Mouse (Mus musculus) hindlimb bud, embryonic 11.5 days (tissue): ENCODE data around the gene Prss22.

ENCODE experiments used
- DNase-seq: peaks from one replicate; pipeline ENCODE4 v3.0.0-alpha.2; 2012; ENCODE audit warnings: low read depth, low spot score; ENCODE audit errors: extremely low spot score

The Prss22 gene

DNA sequence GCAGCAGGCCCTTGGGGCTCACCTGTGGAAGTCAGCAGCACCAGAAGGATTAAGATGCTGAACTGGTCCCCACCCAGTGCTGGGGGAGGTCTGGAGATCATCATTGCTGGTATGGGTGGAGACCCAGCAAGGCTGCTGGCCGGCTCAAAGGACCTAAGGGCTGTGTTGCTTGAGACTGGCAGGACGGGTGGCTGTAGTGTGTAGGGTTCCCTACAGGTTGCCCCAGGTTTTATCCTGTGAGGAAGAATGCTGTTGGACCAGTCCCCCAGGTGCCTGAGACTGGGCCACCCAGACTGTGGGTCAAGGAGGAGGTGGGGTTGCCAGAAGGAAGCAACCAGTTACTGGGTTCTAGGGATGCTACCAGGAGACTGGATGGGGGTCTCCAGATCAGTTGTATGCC, at the start of gene Prss22:
TSS of gene Prss22 (minus strand) at position 200 of the 400 bp plus-strand sequence.
- DNase-seq: no peak

DNA sequence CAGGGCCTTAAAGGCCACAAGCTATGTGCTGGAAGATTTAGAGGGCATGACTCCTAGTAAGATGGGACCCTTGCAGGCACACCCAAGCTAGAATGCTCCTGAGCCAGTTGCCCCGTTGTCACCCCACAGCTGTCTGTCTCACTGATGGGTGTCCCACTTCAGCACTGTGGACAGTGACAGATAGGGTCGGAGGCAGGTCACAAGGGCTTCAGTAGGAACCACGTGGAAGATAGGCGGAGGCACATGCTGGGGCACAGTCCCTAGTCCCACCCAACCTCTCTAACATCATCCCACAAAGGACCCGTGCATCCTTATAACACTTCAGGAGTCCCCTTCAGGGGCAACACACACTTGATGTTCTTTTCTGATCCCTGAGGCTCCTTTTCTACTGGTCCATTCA, 48.1 kb upstream of the Prss22 start:
- no peak for DNase-seq

DNA sequence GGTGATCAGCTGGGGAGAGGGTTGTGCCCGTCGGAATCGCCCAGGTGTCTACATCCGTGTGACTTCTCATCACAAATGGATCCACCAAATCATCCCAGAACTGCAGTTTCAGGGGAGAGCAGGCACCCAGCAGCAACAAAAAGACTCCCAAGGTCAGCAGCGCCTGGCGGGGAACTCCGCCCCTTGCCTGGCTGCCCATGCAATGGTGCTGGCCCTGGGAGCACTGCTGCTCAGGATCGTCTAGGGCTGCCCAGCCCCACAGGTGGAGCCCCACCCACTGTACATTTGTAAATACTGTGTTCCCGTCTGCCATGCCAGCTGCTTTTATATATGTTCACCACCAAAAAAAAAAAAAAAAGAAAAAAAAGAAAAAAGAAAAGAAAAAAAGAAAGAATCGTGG, 47.7 kb upstream of the Prss22 start:
- DNase-seq: no peak

- DNase-seq: no peak
Observed at GRCm38 (mm10) chr17:24044482-24044881, 46.6 kb upstream of the Prss22 start.

DNA sequence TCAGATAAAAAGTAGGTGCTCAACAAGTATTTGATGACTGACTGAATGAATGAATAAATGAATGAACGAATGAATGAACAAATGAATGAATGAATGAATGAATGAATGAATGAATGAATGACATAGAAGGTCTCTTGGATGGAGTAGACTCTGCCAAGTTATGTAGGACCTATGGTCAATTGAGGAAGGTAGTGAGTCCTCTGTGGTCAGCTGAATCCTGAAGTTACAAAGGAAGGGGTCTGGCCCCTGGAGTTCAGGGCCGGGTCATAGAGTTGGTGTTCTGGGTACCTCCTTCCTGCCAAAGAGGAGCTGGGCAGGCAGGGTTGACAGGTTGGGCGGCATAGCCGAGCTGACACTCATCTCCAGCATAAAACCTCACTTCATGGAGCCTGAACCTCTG, 39.9 kb upstream of the Prss22 start, which contains the start of gene Prss27:
TSS of gene Prss27 (plus strand) at position 301 of the 400 bp plus-strand sequence.
- no peak for DNase-seq

DNA sequence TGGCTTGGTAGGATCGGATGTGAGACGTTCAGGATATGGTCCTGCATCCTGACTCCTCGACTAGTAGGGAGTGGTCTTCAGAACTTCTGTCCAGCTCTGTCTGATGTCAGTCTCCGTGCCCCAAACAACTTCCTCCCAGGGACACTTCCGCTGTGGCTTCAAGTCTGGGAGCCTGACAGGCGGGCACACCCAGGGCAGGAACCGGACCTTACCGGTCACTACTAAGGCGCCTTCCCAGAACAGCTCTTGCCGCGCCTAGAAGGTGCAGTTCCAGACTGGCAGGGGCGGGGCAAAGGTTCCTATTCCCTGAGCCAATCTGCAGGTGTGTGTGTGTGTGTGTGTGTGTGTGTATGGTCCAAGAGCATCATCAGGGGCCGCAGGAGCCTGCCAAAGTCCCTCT, 39.5 kb upstream of the Prss22 start:
- no peak for DNase-seq

DNA sequence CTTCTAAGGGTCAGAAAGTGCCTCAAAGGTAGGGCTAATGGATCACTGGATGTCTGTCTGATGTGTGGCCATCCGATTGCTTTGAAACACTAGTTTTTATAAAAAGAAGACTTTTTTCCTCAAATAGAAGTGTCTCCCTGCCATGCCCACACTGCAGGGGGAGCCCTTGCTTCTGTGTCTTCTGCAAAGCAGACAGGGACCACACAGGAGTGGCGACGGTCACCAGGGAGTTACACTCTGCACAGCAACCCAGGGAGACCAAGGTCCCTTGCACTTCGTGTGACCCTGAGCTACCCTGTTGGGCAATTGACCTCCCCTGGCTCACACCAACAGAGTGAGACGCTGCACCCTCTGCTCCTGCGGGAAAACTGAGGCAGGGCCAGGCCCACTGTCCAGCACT, 39.1 kb upstream of the Prss22 start:
- no peak for DNase-seq

DNA sequence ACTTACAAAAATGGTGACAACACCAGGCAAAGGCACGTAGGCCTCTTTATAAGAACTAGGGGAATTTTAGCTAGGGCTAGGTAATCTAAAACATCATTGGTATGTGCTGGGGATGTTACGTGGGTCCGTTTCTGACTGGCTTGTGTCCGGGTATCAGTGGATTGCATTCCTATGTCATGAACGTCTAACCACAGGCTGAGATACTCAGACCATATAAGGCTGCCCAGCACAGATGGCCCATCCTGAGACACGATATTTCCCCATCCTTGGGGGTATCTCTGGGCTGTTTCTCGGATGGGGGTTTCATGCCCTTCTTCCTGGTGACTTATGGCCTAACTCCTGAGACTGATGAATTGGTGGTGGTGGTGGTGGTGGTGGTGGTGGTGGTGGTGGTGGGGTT, 37.2 kb upstream of the Prss22 start:
- DNase-seq: no peak

- DNase-seq: no peak
Observed at GRCm38 (mm10) chr17:24030551-24030950, 32.7 kb upstream of the Prss22 start.

GRCm38 (mm10) chr17:24029477-24029876, 31.6 kb upstream of the Prss22 start:
- no peak for DNase-seq

DNA sequence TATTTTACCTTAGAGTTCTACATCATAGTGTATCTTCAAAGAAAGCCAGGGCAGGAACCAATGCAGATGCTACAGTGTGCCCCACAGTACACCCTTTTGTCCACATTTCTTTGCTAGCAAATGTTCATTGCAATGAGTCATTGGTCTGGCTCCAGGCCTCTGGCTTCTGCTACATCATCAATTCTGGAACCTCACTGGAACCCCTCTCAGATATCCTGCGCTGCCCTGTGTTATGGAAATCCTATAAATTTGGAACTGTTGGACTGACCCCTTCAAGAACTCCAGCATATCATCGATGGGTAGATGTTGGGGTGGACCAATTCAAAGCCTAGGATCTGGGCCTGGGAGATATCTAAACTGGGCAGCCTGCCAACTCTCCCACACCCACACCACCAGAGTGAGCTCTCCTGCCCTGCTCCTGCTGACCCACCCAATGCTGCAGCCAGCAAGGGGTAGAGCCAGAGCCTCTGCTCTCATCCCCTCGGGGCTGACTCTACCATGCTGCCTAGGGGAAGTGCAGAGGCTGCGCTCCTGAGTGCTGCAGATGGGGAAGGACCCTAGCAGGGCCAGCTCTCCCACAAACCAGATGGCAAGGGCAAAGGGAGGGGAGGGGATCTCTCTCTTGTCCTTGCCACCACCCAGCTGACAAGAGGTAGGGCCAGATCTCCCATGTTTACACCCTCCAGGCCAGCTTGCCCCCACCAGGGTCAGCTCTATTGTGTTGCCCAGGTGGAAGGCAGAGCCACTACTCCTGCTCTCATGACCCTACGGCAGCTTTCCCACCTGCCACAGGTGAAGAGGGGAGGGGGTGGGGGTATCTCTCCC, 23.7 kb upstream of the Prss22 start:
- DNase-seq: no peak

- no peak for DNase-seq
Observed at GRCm38 (mm10) chr17:24020696-24021095, 22.8 kb upstream of the Prss22 start.

GRCm38 (mm10) chr17:24015727-24016126, 17.8 kb upstream of the Prss22 start:
- DNase-seq: no peak

GRCm38 (mm10) chr17:24014433-24014965, 16.6 kb upstream of the Prss22 start:
- DNase-seq: no peak

- DNase-seq: no peak
Observed at GRCm38 (mm10) chr17:24012921-24013320, 15.0 kb upstream of the Prss22 start.

DNA sequence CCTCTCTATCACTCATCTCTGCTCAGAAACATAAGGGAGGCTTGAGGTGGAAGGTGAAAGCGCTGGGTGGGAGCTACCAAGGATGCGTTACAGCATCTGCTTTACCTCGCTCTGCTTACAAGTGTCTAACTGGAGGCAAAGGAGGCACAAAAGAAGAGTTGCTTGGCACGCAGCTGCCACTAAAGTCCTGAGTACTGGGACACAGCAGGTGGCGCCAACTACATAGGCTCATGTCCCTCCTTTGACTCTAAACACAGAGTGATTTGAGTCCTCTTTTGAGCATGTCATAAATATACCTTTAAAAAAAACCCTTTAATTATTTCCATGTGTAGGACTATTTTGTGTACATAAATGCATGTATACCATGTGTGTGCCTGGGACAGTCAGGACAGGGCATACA, 11.7 kb upstream of the Prss22 start:
- DNase-seq: no peak

DNA sequence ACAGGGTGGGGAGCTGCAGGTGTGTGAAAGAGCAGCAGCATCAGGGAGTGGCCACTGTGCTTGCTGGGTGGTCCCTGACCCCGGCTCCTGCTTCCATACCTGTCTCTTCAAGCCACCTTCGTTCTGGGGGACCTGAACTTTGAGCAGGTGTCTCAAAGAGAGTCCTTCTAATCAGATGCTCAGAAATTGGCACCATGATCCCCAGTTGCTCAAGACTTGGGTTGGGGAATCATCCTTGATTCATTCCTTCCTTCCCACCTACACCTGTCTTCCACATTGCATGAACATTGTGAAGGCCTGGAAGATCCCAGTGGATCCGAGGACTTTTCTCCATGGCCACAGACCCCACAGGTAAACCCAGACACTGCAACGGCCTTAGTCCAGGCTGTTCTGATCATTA, 10.2 kb upstream of the Prss22 start:
- DNase-seq: no peak

- DNase-seq: no peak
Observed at GRCm38 (mm10) chr17:24007391-24007790, 9.5 kb upstream of the Prss22 start.

GRCm38 (mm10) chr17:24006930-24007329, 9.0 kb upstream of the Prss22 start:
- no peak for DNase-seq

DNA sequence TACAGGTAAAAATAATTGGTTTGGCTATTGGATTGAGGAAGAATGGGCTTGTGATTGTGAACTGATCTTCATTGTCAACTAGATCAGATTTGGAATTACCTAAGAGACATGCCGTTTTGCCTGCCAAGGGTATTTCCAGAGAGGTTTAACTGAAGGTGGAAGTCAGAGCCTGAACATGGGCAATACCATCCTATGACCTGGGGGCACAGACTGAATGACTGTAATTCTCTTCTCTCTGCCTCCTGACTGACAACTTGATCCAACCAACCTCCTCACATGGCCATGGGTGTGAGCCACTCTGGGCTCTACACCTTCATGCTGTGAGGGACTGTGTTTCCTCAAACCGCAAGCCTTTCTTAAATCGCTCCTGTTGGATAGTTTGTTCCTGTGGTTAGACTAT, 7.1 kb upstream of the Prss22 start:
- DNase-seq: no peak

DNA sequence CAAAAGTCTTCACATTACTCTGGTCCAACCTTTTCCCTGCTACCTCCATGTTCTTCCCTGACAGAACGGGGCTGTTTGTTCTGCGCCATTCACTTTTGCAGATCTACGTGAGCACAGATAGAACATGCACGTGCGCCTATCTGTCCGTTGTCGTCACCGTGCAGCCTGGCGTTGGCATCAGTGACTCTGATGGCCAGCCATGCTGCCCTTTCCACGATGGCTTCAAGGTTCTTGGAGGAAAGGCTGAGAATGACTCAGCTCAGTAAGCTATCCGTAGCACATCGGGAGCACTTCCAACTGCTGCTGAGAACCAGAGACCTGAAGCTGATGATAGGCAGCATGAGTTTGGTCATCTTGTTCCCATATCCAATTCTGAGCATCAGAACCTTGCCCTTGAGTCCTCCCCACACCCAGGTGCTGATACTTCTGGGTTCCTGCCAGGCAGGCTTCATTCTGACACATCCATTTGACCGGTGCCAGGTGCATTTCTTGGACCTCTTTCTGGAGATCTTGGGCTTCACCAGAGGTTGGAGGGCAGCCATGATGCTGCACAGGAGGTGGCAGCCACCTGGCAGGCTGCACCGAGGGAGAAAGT, 6.3 kb upstream of the Prss22 start:
- no peak for DNase-seq

- DNase-seq: no peak
Observed at GRCm38 (mm10) chr17:24000404-24000803, 2.5 kb upstream of the Prss22 start.
